ENCODE assay signal across 8 mouse cellular contexts in genomic region chr13:81711546-81712371, GRCm38 (mm10). TPM values are rescaled to one million over a fixed set of nuclear protein-coding genes. Genes with fewer than 3 reads are reported as not detected.
A peak's percentile ranks its signal among the peaks of the same experiment; 100 is the strongest.
DNase-seq lines count a peak whose midpoint lies in the region; ATAC-seq and TF ChIP-seq lines count a peak whose summit lies in the region.

No protein-coding gene starts in this region.

- H3K27ac ChIP-seq in gastrocnemius, adult 2 months = peak overlapping the region; percentile 92
- no peak overlapping the region for H3K27ac ChIP-seq in macrophage
- peak overlapping the region; percentile 96 for H3K27ac ChIP-seq in stomach, embryonic 16.5 days (ENCODE audit: low read length)

- H3K36me3 ChIP-seq in macrophage (ENCODE audit: inconsistent target) = no peaks in the 10 kb centered on the region
- H3K36me3 ChIP-seq in stomach, embryonic 16.5 days (ENCODE audit: control insufficient read depth, insufficient read depth, low read length) = no peaks in the 10 kb centered on the region

- TF ChIP-seq CTCF in gastrocnemius, adult 2 months (IDR thresholded peaks at IDR 0.05) = no peak

- no peaks in the 10 kb centered on the region for H3K27me3 ChIP-seq in stomach, embryonic 16.5 days (ENCODE audit: control insufficient read depth, insufficient read depth, low read length)

- no peaks in the 10 kb centered on the region for H3K9me3 ChIP-seq in stomach, embryonic 16.5 days (replicated peaks; ENCODE audit: control insufficient read depth, low read length)

- peak; percentile 1; the same call in 1 of the 2 replicates for ATAC-seq in stomach, embryonic 16.5 days (ENCODE audit: insufficient read depth, low FRiP score)

- H3K4me3 ChIP-seq in gastrocnemius, adult 2 months = peak overlapping the region; percentile 98
- peak overlapping the region; percentile 80 for H3K4me3 ChIP-seq in macrophage (ENCODE audit: inconsistent target)
- peak overlapping the region; percentile 92 for H3K4me3 ChIP-seq in stomach, embryonic 16.5 days (replicated peaks; ENCODE audit: low read length)

- no peaks in the 10 kb centered on the region; the same call in 1 of the 2 replicates for H3K79me2 ChIP-seq in macrophage (ENCODE audit: inconsistent target)

- peak overlapping the region; percentile 100 for H3K4me2 ChIP-seq in stomach, embryonic 16.5 days (ENCODE audit: low read depth, low read length)

- 0 out of 2 replicates have a peak, but pooled peaks cover 10% of the 10 kb centered on the region for H3K4me1 ChIP-seq in stomach, embryonic 16.5 days (ENCODE audit: control insufficient read depth, insufficient read depth, low read length)

- WGBS in macrophage (ENCODE audit: missing documents) = 2% methylated on average over 42 of the region's 42 CpGs
- 1% methylated on average over 42 of the region's 42 CpGs for WGBS in stomach, embryonic 16.5 days

- DNase-seq in cerebellum, adult 11 months = peak; percentile 54
- no peak for DNase-seq in cerebellum, adult 9-11 months
- peak; percentile 32 for DNase-seq in 416B (ENCODE audit: low read depth)
- peak; percentile 56 for DNase-seq in cerebellum, adult 9-10 months
- peak; percentile 49 for DNase-seq in gastrocnemius, adult 2 months
- DNase-seq in layer of hippocampus, adult 18-20 months (ENCODE audit: low spot score in 2 of 2) = peak; percentile 27 to 47

- H3K9ac ChIP-seq in stomach, embryonic 16.5 days (ENCODE audit: low read length) = peak overlapping the region; percentile 83

- intact Hi-C loops in gastrocnemius, adult 2 months (cut with DNase I) = loop anchor here (5.0 kb wide), 1 partner anchor 54 kb away; the partner anchor contains the start of gene Lysmd3

RNA-seq across cellular contexts. Expression of gene Mblac2, which starts 0.6 kb away (rescaled TPM):
- 1 to 10 TPM; 1.6 to 2.0 TPM for total RNA-seq in gastrocnemius, adult 2 months (2021)
- total RNA-seq in layer of hippocampus, adult 18-20 months (2021) = 10 to 100 TPM; 17.7 to 21.9 TPM
- 1 to 10 TPM in 19 of 26 experiments, under 1 TPM in 6, not detected in 1; 0.27 to 9.7 (median 3.7) TPM for total RNA-seq in macrophage (2018; cell fraction: chromatin; rRNA removed)
- 1 to 10 TPM; 1.3 to 6.7 (median 4.3) TPM for total RNA-seq in macrophage (2018; cell fraction: cytosol; rRNA removed)
- total RNA-seq in macrophage (2018; cell fraction: nucleus; rRNA removed) = 10 to 100 TPM in 3 of 26 experiments, 1 to 10 TPM in 21, under 1 TPM in 2; 0.79 to 12.0 (median 3.6) TPM
- polyA plus RNA-seq in macrophage (2018) = 4.7 to 8.1 TPM (median 5.0 TPM) in 3 replicates
- polyA plus RNA-seq in stomach, embryonic 16.5 days (2015; fragmentation: Nextera tagmentation; extraction: Ambion mirVana) = 7.5 and 9.9 TPM in 2 replicates

RNA-seq across cellular contexts. Expression of gene Polr3g, which starts 0.9 kb away (rescaled TPM):
- total RNA-seq in gastrocnemius, adult 2 months (2021) = 1 to 10 TPM; 1.3 to 2.2 TPM
- total RNA-seq in layer of hippocampus, adult 18-20 months (2021) = 1 to 10 TPM; 4.0 to 5.0 TPM
- total RNA-seq in macrophage (2018; cell fraction: chromatin; rRNA removed) = 10 to 100 TPM in 1 of 26 experiments, 1 to 10 TPM in 18, under 1 TPM in 6, not detected in 1; 0.25 to 11.1 (median 2.9) TPM
- 1 to 10 TPM; 1.2 to 7.2 (median 3.0) TPM for total RNA-seq in macrophage (2018; cell fraction: cytosol; rRNA removed)
- total RNA-seq in macrophage (2018; cell fraction: nucleus; rRNA removed) = 10 to 100 TPM in 1 of 26 experiments, 1 to 10 TPM in 21, under 1 TPM in 4; 0.51 to 11.6 (median 2.7) TPM
- polyA plus RNA-seq in macrophage (2018) = 3.6 to 12.2 TPM (median 8.5 TPM) in 3 replicates
- polyA plus RNA-seq in stomach, embryonic 16.5 days (2015; fragmentation: Nextera tagmentation; extraction: Ambion mirVana) = 20.8 and 25.5 TPM in 2 replicates

RNA-seq across cellular contexts. Expression of gene Lysmd3, which starts 54.3 kb away (rescaled TPM):
- 1 to 10 TPM; 7.9 to 9.2 TPM for total RNA-seq in gastrocnemius, adult 2 months (2021)
- total RNA-seq in layer of hippocampus, adult 18-20 months (2021) = 10 to 100 TPM in 1 of 2 experiments, 1 to 10 TPM in 1; 7.5 to 11.6 TPM
- 10 to 100 TPM in 11 of 26 experiments, 1 to 10 TPM in 15; 1.3 to 18.4 (median 8.4) TPM for total RNA-seq in macrophage (2018; cell fraction: chromatin; rRNA removed)
- 10 to 100 TPM in 24 of 26 experiments, 1 to 10 TPM in 2; 8.2 to 20.1 (median 13.6) TPM for total RNA-seq in macrophage (2018; cell fraction: cytosol; rRNA removed)
- total RNA-seq in macrophage (2018; cell fraction: nucleus; rRNA removed) = 10 to 100 TPM in 17 of 26 experiments, 1 to 10 TPM in 9; 3.0 to 33.3 (median 12.2) TPM
- polyA plus RNA-seq in macrophage (2018) = 8.4 to 14.0 TPM (median 9.2 TPM) in 3 replicates
- polyA plus RNA-seq in stomach, embryonic 16.5 days (2015; fragmentation: Nextera tagmentation; extraction: Ambion mirVana) = 27.8 and 30.2 TPM in 2 replicates

Comparison
In these comparisons a context has a peak if more than half of its experiments do, and no peak if none do; other contexts are left out.
1. RNA of gene Mblac2, which starts 0.6 kb away (total RNA-seq): 17.7 to 21.9 TPM in layer of hippocampus, adult 18-20 months; 1.6 to 2.0 TPM in gastrocnemius, adult 2 months; every median in the first group is over 4 times any median in the second.
2. Peak in every context shown above with its lines, with median percentiles within 50 percentile points of each other: H3K4me3 ChIP-seq.